Mouse (Mus musculus): ENCODE data around the gene Leng8.
A peak's percentile ranks its signal among the peaks of the same experiment; 100 is the strongest.
"Not testable (repeated sequence)": the region's sequence is repeated elsewhere in the genome, so short reads cannot be mapped to it uniquely, and the experiment has no call there.

Gene Leng8

GRCm38 (mm10) chr7:4147371-4147770 is 10.5 kb downstream of the Leng8 start:
- DNase-seq (ENCODE audit: extremely low spot score, low spot score) = no peak

GRCm38 (mm10) chr7:4147836-4148235 is 11.0 kb downstream of the Leng8 start:
- no peak for DNase-seq (ENCODE audit: extremely low spot score, low spot score)

DNA sequence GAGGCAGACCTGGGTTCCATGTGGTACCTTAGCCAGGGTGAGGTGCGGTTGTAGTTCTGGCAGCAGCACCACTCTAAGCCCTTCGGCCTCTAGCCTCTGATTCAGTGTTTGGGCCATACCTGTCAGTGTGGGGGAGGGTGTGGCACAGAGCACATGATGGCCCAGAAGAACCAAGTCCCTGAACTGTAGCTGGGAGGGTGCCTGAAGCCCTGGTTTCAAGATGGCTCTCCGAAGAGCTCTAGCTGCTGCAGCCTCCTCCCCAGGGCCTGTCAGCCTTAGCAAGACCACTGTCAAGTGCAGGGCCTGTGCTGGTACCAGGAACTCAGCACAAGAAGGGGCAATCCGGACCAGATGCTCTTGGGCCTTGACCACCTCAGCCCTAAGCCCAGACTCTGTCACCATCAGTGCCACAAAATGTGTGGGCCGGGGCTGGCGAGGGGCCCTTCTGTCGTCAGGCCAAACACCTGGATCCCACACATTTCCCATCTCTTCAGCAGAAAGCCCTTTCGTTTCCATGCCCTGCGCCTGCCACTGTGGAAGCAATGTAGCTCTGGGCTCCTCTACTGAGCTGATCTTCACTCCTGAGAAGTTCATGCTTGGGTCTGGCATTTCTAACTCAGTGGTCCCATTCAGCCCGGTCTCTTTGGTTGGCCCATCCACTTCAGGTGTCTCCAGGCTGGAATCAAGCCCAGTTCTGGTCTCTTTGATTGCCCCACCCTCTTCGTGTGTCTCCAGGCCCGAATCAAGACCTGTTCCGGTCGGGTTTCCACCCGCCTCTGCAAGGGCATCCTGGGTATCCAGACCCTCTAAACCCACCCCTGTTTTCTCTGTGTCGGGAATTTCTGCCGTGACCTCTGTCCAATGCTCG is 11.7 kb downstream of the Leng8 start:
- peak; percentile 28 for DNase-seq (ENCODE audit: extremely low spot score, low spot score)

GRCm38 (mm10) chr7:4149209-4150054 is 12.6 kb downstream of the Leng8 start:
- peak; percentile 71 for DNase-seq (ENCODE audit: extremely low spot score, low spot score)

GRCm38 (mm10) chr7:4150059-4150541 is 13.3 kb downstream of the Leng8 start, which contains the start of gene Leng9:
TSS of gene Leng9 (minus strand) at chr7:4150374.
- no peak for DNase-seq (ENCODE audit: extremely low spot score, low spot score)

- DNase-seq (ENCODE audit: extremely low spot score, low spot score) = no peak
These were observed 14.0 kb downstream of the Leng8 start for GRCm38 (mm10) chr7:4150811-4151221.

DNA sequence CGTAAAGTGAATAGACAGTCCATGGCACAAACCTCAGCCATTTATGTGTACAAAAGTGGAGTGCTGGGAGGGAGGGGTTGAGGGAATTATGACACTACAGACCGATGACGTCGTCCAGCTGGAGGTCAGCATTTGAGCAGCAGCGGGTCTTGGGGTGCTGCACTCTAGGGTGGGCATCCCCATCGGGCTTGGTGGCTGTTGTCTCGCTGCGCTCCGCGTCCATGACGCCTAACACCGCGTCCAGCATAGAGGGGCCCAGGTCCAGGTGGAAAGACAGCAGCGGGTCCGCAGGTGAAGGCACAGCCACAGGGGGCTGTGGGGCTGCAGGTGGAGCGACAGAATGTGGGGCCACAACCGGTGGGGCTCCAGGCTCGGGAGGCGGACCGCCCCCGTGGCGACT is 14.4 kb downstream of the Leng8 start:
- no peak for DNase-seq (ENCODE audit: extremely low spot score, low spot score)

DNA sequence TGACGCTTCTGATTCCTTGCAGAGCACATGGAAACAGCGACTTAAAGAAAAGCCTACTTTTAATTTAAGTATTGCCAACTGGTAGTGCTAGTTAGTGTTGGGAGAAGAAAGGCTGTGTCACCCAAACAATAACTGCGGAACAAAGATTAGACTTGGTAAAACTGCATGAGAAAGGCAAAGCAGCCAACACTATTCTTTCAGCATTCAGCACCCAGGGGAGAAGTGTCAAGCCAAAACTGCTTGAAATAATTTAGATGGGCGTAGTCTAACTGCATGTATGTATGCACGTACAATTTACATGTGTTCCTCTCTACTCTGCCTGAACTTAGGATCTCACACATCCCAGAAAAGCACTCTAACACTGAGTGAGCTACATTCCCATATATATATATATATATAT is 17.5 kb downstream of the Leng8 start:
- no peak for DNase-seq (ENCODE audit: extremely low spot score, low spot score)

DNA sequence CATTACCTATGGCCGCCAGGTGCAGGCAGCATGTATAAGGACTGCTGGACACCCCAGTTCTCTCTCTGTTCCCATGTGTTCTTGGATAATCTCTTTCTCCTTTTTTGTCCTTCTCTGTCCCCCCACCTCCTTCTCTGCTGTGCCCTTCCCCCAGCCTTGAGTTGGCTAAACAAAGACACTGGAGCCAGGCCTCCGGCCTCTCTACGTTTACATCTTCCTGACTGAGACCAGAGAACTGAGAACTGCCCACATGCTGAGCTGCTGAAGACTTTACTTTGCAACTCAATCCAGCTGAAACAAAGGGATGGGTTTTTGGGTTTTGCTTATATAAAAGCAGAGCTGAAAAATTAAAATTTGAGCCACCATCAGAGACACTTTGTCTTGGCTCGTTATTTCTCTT is 18.1 kb downstream of the Leng8 start:
- no peak for DNase-seq (ENCODE audit: extremely low spot score, low spot score)

GRCm38 (mm10) chr7:4161596-4161995 is 24.8 kb downstream of the Leng8 start:
- not testable (repeated sequence) for DNase-seq (ENCODE audit: extremely low spot score, low spot score)

DNA sequence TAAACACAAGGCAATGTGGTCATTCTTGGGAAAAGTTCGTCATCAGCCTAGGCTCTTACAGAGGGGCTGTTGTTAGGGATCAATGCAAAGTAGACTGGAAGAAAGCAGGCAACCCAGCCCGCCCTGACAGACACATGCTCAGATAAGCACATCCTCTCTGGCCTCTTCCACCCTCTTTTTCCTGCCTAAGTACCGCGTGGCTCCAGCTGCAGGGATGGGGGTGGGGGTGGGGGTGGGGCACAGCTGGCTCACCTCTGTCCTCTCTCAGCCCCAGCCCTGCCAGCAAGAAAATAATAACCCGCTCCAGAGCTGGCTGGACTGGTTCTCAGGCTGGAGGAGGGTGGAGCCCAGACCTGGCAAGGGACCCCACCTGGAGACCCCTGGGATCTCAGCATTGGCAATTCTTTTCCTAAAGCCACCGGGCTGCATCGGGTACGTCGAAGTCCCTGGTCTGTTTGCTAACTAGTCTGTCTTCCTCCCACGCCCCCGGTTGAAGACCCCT is 26.8 kb downstream of the Leng8 start:
- DNase-seq (ENCODE audit: extremely low spot score, low spot score) = peak; percentile 42

- peak; percentile 63 for DNase-seq (ENCODE audit: extremely low spot score, low spot score)
These were observed 27.5 kb downstream of the Leng8 start, which contains the start of gene Cdc42ep5 for GRCm38 (mm10) chr7:4164090-4164910. TSS of gene Cdc42ep5 (minus strand) at chr7:4164860.

DNA sequence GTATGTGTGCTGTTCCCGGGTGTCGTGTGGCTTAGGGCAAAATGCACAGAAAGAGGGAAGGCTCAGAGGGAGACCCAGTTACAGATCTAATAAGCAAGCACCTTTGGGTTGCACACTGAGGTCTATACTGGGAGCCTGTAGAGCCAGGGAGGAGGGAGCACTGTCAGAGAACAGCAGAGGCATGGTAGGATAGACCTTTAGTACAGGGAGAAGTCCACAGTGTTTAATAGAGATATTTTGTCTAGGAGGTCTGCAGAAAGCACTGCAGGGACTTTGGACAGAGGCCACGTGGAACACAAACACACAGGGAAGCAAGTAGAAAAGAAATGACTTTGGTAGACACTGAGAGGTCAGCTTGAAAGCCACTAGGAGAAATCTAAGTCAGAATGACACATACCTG is 28.4 kb downstream of the Leng8 start:
- DNase-seq (ENCODE audit: extremely low spot score, low spot score) = no peak

DNA sequence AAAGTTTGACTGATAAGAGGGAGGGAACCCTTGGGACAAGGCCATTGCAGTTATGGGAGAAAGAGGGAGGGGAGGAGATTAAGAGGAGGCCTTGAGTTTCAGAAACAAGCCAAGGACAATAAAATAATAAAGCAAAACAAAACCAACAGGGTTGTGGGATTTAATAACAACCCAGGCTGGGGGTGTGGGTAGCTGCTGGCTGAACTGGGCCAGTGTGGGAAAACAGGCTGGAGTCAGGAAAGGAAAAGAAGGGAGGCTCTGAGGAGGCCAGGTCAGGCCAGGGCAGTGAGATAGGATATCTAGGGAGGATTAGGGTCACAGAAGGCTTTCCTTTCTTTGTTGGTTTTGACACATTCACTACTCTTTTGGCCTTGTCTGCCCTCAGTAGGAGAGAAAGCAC is 30.3 kb downstream of the Leng8 start:
- DNase-seq (ENCODE audit: extremely low spot score, low spot score) = no peak

DNA sequence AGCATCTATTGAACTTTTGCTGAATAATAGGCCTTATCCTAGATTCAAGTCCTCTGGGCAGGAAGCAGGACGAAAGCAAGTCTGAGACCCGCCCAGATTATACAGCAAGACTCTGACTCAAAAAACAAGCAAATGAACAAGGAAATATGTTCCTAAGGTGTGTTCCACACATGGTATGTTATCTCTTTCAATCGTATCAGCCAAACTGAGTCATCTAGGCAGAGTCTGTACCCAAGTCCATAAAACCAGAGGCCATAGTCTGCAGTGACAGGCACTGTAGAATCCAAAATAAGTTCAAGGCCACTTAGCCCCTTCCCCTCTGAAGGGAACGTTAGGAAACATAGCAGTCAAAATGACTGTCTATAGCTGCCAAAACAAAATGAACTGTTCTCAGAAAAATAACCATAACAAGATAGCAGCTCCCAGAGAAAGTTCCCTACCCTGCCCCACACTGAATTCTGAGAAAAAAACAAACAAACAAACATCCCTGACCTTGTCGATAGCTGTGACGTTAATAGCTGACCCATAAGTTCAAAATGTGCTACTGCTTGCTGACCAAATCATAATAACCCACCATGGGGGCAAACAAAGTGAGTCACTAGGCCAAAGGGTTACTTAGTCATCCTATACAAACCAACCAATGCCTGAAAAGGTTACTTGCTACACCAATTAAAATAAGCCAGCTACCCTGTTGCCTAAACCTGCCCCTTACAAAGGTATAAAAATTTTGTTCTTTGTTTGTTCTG is 33.5 kb downstream of the Leng8 start:
- DNase-seq (ENCODE audit: extremely low spot score, low spot score) = no peak

DNA sequence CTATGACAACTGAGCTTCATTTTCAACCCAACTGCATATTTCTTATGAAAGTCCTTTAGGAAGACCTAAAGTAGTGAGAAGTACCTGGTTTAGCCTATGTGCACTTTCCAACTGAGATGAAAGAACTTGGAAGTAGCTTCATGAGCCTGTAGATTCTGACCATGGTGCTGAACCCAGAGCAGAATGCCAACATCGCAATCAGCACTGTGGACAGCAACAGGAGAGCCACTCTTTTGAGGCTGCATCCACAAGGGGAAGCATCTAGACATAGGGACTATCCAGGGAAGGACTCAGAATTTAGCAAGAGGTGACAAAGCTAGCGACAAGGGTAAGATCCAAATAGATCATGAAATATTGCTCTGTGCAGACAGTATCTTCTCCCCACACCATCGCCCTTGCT is 41.6 kb downstream of the Leng8 start:
- peak; percentile 25 for DNase-seq (ENCODE audit: extremely low spot score, low spot score)

Data from neural tube, embryonic 10.5 days (tissue).